Mouse (Mus musculus) intestine, embryonic 16.5 days (tissue): ENCODE results near the gene Stat3. TPM values are rescaled to one million over a fixed set of nuclear protein-coding genes. Genes with fewer than 3 reads are reported as not detected.

Source experiments
- ATAC-seq: fragments of 200-750 bp; cut with Nextera tagmentation; 2 replicates; pipeline ENCODE4 v1.8.0; 2017; ENCODE audit warnings: moderate TSS enrichment, moderate library complexity
- H3K27ac ChIP-seq: fragments of 300-500 bp; sonication (generic); 2 replicates; pipeline ENCODE4 v1.5.1; 2014; ENCODE audit warnings: mild to moderate bottlenecking, low read length
- H3K27me3 ChIP-seq: fragments of 300-500 bp; sonication (generic); replicated peaks from 2 replicates; pipeline ENCODE4 v1.6.1; 2014; ENCODE audit warnings: low read length, control low read depth, mixed read lengths; ENCODE audit not compliant: control insufficient read depth, insufficient read depth
- H3K36me3 ChIP-seq: fragments of 300-500 bp; sonication (generic); 2 replicates; pipeline ENCODE4 v1.6.1; 2014; ENCODE audit warnings: low read length, control low read depth; ENCODE audit not compliant: control insufficient read depth, insufficient read depth
- H3K4me1 ChIP-seq: fragments of 300-500 bp; sonication (generic); 2 replicates; pipeline ENCODE4 v1.6.1; 2014; ENCODE audit warnings: low read length, control low read depth, mixed read lengths; ENCODE audit not compliant: control insufficient read depth, insufficient read depth
- H3K4me2 ChIP-seq: fragments of 300-500 bp; sonication (generic); 2 replicates; pipeline ENCODE4 v1.6.1; 2014; ENCODE audit warnings: low read depth, low read length, control low read depth
- H3K4me3 ChIP-seq: fragments of 300-500 bp; sonication (generic); 2 replicates; pipeline ENCODE4 v1.5.1; 2014; ENCODE audit warnings: mild to moderate bottlenecking, low read length
- H3K9ac ChIP-seq: fragments of 300-500 bp; sonication (generic); 2 replicates; pipeline ENCODE4 v1.6.1; 2014; ENCODE audit warnings: low read depth, low read length
- H3K9me3 ChIP-seq: fragments of 300-500 bp; sonication (generic); 2 replicates; pipeline ENCODE4 v1.6.1; 2016; ENCODE audit warnings: low read length, control low read depth; ENCODE audit not compliant: control insufficient read depth
- WGBS: fragments of 180-500 bp; shearing (Covaris S2); extraction: QIAGEN DNeasy Blood & Tissue Kit; methylation state at CpG from one replicate; pipeline ENCODE4 v1.1.7; 2014; 5-methylcytosine and 5-hydroxymethylcytosine counted together
- polyA plus RNA-seq: library from polyadenylated mRNA; unstranded; fragments of >200 nt; fragmentation: Nextera tagmentation; extraction: Ambion mirVana; gene quantifications from 2 replicates; pipeline ENCODE4 v1.2.1, GENCODE M21; 2015

The Stat3 gene
- polyA plus RNA-seq, 1 experiment from 2014 or later = 48.9 TPM

DNA sequence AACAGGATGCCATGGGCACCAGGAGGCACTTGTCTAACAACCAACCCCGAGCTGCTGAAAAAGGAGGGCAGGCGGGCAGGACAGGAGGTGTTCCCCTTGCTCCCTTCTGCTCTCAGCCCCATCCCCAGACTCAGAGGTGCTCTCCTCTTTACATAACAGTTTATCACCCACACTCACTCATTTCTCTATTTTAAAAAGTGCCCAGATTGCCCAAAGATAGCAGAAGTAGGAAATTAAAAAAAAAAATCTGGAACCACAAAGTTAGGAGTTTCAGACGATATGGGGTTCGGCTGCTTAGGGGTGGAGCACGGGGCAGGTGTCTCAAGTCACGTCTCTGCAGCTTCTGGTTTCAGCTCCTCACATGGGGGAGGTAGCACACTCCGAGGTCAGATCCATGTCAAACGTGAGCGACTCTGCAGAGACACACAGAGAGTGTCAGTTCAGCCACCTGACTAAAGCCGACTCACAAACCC is 51.0 kb downstream of the Stat3 start:
- no peak overlapping the region for H3K9ac ChIP-seq
- no peak overlapping the region for H3K4me2 ChIP-seq
- H3K9me3 ChIP-seq = no peaks in the 10 kb centered on the region
- peaks cover 12% of the 10 kb centered on the region; the same call in 1 of the 2 replicates for H3K4me1 ChIP-seq
- ATAC-seq = no peak
- H3K4me3 ChIP-seq = no peak overlapping the region
- peaks cover 5% of the 10 kb centered on the region; the same call in 1 of the 2 replicates for H3K36me3 ChIP-seq
- no peak overlapping the region for H3K27ac ChIP-seq
- 53% methylated on average over 10 of the region's 10 CpGs for WGBS
- H3K27me3 ChIP-seq = no peaks in the 10 kb centered on the region

DNA sequence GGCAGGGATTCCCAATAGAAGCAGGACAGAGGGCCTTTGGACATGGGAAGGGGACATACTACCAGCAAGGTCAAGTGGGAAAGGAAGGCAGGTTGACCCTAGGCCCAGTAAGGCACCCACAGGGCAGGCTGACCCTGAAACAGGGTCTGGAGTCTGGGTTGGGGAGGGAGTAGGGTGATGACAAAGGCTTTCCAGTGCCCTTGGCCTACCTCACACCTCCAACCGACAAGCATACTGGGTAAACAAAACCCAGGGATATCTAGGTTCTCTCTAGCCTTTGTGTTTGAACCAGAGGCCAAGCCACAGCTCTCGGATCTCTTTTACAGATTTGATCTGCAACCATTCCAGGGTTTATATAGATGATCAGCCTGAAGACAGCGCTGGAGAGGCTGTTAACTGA is 51.6 kb downstream of the Stat3 start:
- no peak for ATAC-seq
- peaks cover 12% of the 10 kb centered on the region; the same call in 1 of the 2 replicates for H3K4me1 ChIP-seq
- 74% methylated on average over 3 of the region's 3 CpGs for WGBS
- no peaks in the 10 kb centered on the region for H3K9me3 ChIP-seq
- no peak overlapping the region for H3K4me2 ChIP-seq
- H3K27me3 ChIP-seq = no peaks in the 10 kb centered on the region
- H3K36me3 ChIP-seq = peaks cover 5% of the 10 kb centered on the region; the same call in 1 of the 2 replicates
- no peak overlapping the region for H3K4me3 ChIP-seq
- no peak overlapping the region for H3K9ac ChIP-seq
- no peak overlapping the region for H3K27ac ChIP-seq

DNA sequence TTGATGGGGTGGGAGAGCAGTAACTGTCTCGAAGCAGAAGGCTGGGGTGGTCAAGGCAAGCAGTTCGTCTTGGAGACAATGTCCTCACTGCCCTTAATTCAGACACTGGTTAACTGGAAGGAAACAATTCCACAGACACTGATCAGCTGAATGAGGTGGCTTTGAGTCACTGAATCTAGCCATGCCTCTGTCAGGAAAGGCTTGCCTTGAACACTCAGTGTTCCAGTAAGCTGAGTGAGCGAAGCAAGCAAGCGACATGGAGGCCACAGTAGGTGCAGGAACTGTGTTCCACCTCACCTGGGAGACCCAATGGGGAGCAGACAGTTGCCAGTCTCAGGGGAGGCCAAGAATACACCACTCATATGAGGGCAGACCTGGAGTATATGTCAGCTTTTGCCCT is 52.1 kb downstream of the Stat3 start:
- no peaks in the 10 kb centered on the region for H3K9me3 ChIP-seq
- 76% methylated on average over 4 of the region's 4 CpGs for WGBS
- H3K4me3 ChIP-seq = no peak overlapping the region
- H3K9ac ChIP-seq = no peak overlapping the region
- no peak for ATAC-seq
- H3K4me2 ChIP-seq = no peak overlapping the region
- peaks cover 12% of the 10 kb centered on the region; the same call in 1 of the 2 replicates for H3K4me1 ChIP-seq
- H3K27me3 ChIP-seq = no peaks in the 10 kb centered on the region
- H3K36me3 ChIP-seq = peaks cover 5% of the 10 kb centered on the region; the same call in 1 of the 2 replicates
- peak overlapping the region; percentile 44; the same call in 1 of the 2 replicates for H3K27ac ChIP-seq

DNA sequence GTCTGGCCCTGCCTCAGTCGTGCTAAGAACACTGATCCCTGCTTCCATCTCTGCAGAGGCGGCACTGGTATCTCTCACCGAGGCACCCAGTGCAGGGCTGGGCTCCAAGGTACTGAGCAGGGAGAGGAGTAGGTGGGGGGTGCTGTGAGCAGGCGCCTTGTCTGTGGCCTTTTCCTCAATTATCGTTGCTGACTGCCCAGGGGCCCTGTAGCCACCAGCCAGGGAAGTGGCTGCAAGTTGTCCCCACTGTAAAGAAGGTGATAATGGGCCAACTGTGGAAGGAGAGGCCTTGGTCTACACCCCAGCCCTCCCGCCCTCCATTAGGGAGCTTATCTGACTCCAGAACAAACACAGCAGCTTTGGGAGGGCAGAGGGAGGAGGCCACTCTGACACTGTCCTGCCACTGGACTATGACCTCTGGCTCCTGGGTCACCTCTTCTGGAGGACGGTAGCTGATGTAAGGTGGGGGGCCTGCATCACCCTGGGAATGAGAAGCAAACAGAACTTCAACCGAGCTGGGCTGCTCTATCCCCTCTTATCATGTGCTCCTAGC is 53.1 kb downstream of the Stat3 start:
- Histone ChIP-seq H3K27ac (peak overlapping the region; percentile 44), H3K9ac (peak overlapping the region; percentile 31; the same call in 1 of the 2 replicates), H3K4me2 (no peak overlapping the region), H3K4me1 (peaks cover 12% of the 10 kb centered on the region; the same call in 1 of the 2 replicates), H3K36me3 (peaks cover 5% of the 10 kb centered on the region; the same call in 1 of the 2 replicates), H3K27me3 (no peaks in the 10 kb centered on the region), H3K9me3 (no peaks in the 10 kb centered on the region), H3K4me3 (no peak overlapping the region)
- peak; percentile 87 for ATAC-seq
- 31% methylated on average over 8 of the region's 8 CpGs for WGBS

DNA sequence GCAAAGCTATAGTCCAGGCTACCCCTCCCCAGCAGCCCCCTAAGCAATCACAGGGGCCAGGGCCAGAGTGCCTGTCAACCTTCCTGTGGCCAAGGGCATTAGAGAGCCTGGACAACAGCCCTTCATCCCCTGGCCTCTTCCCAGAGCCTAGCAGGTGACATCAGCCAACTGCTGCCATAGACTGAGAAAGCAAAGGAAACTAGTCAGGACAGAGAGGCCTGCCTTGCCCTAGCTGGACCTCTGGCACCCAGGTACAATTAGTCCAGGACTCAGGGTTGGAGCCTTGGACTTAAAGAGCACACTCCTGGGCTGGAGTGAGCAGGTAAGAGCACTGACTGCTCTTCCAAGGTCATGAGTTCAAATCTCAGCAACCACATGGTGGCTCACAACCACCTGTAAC is 53.9 kb downstream of the Stat3 start:
- Histone ChIP-seq H3K36me3 (peaks cover 5% of the 10 kb centered on the region; the same call in 1 of the 2 replicates), H3K4me3 (no peak overlapping the region), H3K27me3 (no peaks in the 10 kb centered on the region), H3K9ac (no peak overlapping the region), H3K4me1 (peaks cover 12% of the 10 kb centered on the region; the same call in 1 of the 2 replicates), H3K4me2 (no peak overlapping the region), H3K9me3 (no peaks in the 10 kb centered on the region), H3K27ac (0 out of 2 replicates have a peak overlapping the region, but pooled peaks have one; percentile 34)
- peak; percentile 51 for ATAC-seq

DNA sequence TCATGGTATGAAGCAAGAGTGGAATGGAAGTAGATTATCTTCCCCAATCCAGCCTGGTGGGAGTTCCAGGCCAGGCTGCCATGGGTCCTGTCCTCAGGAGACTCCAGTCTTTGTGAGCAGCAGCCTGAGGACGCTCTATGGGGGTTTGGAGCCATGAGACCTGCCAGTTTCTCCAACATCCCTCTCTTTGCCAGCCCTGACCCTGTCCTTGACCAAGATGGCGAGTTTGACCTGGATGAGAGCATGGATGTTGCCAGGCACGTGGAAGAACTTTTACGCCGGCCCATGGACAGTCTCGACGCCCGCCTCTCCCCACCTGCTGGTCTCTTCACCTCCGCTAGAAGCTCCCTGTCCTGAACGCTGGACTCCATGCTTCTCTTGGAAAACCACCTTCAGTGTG is 55.7 kb downstream of the Stat3 start:
- ATAC-seq = no peak
- Histone ChIP-seq H3K9ac (no peak overlapping the region), H3K4me3 (no peak overlapping the region), H3K9me3 (no peaks in the 10 kb centered on the region), H3K4me1 (peaks cover 12% of the 10 kb centered on the region; the same call in 1 of the 2 replicates), H3K4me2 (no peak overlapping the region), H3K27me3 (no peaks in the 10 kb centered on the region), H3K36me3 (no peaks in the 10 kb centered on the region), H3K27ac (no peak overlapping the region)
- 92% methylated on average over 10 of the region's 10 CpGs for WGBS

DNA sequence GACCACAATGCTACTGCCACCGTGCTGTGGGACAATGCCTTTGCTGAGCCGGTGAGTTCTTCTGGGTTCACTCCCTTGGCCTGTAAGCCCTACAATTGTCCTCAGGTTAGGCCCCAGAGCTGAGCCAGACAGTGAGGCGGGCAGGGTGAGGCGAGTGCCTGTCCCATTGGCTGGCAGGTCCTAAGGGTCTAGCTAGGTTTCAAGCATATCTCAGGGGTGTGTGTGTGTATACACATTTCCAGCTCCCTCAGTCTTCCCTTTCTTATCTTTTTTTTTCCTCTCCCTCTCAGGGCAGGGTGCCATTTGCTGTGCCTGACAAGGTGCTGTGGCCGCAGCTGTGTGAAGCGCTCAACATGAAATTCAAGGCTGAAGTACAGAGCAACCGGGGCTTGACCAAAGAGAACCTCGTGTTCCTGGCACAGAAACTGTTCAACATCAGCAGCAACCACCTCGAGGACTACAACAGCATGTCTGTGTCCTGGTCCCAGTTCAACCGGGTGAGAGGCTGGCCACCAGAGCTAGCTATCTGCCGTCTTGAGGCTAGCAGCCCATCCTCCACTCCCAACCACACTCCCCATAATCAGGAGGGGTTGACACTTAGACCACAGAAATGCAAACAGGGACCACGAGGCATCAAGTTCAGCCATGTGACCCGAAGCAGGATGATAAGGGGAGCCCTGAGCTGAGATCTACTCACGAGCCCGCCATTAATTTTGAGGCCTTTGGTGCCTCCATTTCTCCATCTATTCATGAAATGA is 59.8 kb downstream of the Stat3 start:
- WGBS = 72% methylated on average over 15 of the region's 15 CpGs
- H3K9ac ChIP-seq = no peak overlapping the region
- no peaks in the 10 kb centered on the region for H3K4me1 ChIP-seq
- no peaks in the 10 kb centered on the region for H3K36me3 ChIP-seq
- ATAC-seq = no peak
- no peak overlapping the region for H3K4me3 ChIP-seq
- no peaks in the 10 kb centered on the region for H3K27me3 ChIP-seq
- no peak overlapping the region for H3K4me2 ChIP-seq
- no peaks in the 10 kb centered on the region for H3K9me3 ChIP-seq
- H3K27ac ChIP-seq = no peak overlapping the region

DNA sequence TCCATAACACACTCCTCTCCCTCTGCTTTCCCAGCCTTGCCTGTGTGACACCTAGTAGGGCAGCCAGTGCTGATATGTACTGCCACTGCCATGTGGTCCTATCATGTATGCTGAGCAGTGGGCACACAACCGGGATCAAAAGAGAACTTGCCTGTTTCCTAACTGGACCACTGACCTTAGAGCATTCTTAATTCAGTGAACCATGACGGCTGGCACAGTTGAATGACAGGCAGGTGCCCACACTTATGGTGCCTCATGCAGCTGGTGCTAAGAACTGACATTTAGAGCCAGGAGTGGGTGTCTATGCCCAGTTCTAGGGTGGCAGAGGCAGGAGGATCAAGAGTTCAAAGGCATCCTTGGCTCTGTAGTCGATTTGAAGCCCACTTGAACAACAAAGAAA is 63.6 kb downstream of the Stat3 start:
- Histone ChIP-seq H3K36me3 (no peaks in the 10 kb centered on the region), H3K4me2 (no peak overlapping the region), H3K4me1 (no peaks in the 10 kb centered on the region), H3K27ac (no peak overlapping the region), H3K9me3 (no peaks in the 10 kb centered on the region), H3K27me3 (no peaks in the 10 kb centered on the region), H3K9ac (no peak overlapping the region), H3K4me3 (no peak overlapping the region)
- ATAC-seq = no peak
- 80% methylated on average over 3 of the region's 3 CpGs for WGBS

DNA sequence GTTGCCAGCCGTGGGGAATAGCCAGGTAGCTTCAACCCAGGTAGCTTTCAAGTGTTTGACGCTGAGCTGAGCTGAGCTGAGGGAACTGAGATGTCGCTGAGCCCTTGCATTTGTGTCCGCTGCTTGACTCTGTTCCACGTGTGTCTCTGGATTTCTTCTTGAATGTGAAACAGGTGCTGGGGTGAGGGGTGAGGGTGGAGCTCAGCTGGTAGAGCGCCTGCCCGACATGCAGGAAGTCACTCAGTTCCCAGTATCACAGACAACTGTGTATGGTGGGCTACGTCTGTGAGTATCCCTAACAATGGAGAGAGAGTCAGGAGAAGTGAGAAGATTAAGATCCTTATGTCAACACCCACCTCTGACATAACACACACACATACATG is 68.4 kb downstream of the Stat3 start:
- H3K4me2 ChIP-seq = no peak overlapping the region
- 74% methylated on average over 8 of the region's 8 CpGs for WGBS

More for the DNA sequence above, 68.4 kb downstream of the Stat3 start:
- Histone ChIP-seq H3K4me1 (no peaks in the 10 kb centered on the region), H3K27ac (no peak overlapping the region), H3K9me3 (no peaks in the 10 kb centered on the region), H3K36me3 (no peaks in the 10 kb centered on the region), H3K4me3 (no peak overlapping the region), H3K27me3 (no peaks in the 10 kb centered on the region), H3K9ac (no peak overlapping the region)
- ATAC-seq = no peak
